Mouse (Mus musculus): ENCODE measurements around the gene Clns1a. TPM values are rescaled to one million over a fixed set of nuclear protein-coding genes. Genes with fewer than 3 reads are reported as not detected.

Gene Clns1a
- polyA plus RNA-seq, 1 experiment from 2014 or later, result 225 TPM

DNA sequence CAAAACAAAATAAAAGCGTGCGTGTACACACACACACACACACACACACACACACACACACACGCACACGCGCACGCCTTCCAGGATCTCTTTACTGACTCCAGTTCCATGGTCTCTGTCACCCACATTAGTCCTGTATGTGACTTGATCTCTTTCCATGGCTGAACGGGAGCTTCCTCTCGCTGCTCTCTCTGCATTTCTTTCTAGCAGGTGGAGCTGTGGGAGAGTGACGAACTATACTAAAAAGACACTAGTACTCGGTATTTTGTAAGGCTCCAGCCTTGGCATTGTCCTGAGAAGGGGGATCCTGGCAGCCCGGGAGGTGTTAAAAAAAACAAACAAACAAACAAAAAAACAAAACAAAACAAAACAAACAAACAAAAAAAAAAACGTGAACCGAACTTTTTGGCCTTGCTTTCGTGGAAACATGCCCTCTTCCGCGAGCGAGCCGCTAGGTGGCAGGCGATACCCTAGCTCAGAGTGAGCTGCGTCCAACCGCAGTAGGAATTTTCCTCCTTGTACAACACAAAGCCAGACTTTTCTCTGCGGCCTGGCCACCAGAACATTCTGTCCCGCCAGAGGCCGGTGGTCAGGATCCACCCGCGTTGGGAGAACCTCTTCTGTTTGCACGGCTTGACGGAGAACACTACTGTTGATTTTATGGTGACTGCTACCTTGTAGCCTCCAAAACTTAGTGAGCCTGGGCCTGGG, 51.5 kb downstream of the Clns1a start:
- ATAC-seq (ENCODE audit: insufficient number of reproducible peaks, insufficient read depth, low FRiP score, low TSS enrichment), result peak; percentile 22; the same call in 1 of the 2 replicates
- Histone ChIP-seq H3K4me2 (replicated peaks) (peak overlapping the region; percentile 16), H3K4me1 (peaks cover 12% of the 10 kb centered on the region; the same call in 1 of the 2 replicates), H3K9ac (no peak overlapping the region), H3K27me3 (no peaks in the 10 kb centered on the region), H3K4me3 (no peak overlapping the region), H3K27ac (no peak overlapping the region), H3K36me3 (no peaks in the 10 kb centered on the region), H3K9me3 (no peaks in the 10 kb centered on the region)
- WGBS, result 27% methylated on average over 28 of the region's 28 CpGs

DNA sequence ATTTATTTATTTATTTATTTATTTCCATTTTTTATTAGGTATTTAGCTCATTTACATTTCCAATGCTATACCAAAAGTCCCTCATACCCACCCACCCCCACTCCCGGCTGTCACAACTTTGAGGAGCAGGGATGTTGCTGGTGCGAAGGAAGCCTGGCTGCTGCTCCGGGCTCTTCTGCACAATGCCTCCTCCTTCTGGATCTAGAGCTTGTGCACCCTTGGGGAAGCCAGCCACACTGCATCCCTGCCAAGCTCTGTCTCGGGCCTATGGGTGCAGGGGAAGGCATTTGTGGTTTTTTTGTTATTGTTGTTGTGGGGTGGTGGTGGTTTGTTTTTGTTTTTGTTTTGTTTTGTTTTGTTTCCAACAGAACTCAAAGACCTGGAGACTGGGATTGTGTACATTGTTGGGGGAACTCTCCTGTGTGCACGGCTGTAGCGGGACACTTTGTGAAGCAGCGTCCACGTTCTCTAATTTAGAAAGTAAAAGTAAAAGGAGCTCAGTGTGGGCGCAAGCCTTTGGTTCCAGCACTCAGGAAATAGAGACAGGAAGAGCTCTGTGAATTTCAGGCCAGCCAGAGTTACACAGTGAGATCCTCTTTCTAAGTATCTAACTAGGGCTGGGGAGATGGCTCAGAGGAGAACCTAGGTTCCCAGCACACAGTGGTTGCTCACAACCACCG, 52.2 kb downstream of the Clns1a start:
- Histone ChIP-seq H3K36me3 (no peaks in the 10 kb centered on the region), H3K4me2 (replicated peaks) (peak overlapping the region; percentile 19), H3K27me3 (no peaks in the 10 kb centered on the region), H3K9ac (no peak overlapping the region), H3K9me3 (no peaks in the 10 kb centered on the region), H3K27ac (0 out of 2 replicates have a peak overlapping the region, but pooled peaks have one; percentile 17), H3K4me1 (peaks cover 12% of the 10 kb centered on the region; the same call in 1 of the 2 replicates), H3K4me3 (no peak overlapping the region)
- WGBS, result 67% methylated on average over 10 of the region's 10 CpGs
- ATAC-seq (ENCODE audit: insufficient number of reproducible peaks, insufficient read depth, low FRiP score, low TSS enrichment), result peak; percentile 57; the same call in 1 of the 2 replicates

DNA sequence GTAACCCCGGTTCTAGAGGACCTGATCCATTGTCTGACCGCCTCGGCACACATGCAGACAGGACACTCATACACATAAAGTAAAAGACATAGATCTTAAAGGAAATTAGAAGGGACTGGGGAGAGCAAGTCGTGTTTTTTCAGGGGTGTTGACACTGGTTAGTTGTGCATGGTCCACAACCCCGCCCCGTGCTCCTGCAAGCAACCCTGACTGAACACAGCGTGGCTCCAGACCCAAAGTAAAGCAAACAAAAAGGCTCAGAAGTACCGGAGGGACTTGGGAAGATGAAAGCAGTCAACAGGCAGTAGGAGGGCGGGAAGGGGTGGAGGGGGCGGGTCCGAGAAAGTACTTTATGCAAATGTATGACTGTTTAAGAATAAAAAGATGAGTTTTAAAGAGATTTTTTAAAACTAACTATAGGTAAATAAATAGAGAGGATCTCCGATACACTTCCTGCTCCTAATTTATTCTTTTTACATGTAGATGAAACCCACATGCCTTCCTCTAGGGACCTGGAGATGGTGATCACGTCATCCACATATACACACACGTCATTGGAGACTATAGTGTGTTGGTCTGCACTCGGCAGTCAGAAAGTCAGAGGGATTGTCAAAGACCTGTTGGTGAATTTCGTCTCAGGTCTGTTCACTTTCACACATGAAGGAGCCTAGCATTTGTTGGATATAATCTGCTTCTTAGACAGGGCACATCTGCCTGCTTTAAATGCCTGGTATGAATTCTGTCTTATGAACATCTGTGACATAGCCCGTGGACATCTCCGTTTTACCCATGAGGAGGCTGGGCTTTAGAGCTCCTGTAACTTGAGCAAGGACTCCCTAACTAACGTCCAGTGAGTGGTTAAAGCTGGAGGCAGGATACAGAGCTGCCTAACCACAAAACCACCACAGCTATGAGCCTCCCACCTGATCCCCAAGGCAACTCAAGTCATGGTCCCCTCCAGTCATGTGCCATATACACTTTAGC, 53.1 kb downstream of the Clns1a start:
- WGBS, result 37% methylated on average over 19 of the region's 19 CpGs
- H3K9ac ChIP-seq, result no peak overlapping the region

DNA sequence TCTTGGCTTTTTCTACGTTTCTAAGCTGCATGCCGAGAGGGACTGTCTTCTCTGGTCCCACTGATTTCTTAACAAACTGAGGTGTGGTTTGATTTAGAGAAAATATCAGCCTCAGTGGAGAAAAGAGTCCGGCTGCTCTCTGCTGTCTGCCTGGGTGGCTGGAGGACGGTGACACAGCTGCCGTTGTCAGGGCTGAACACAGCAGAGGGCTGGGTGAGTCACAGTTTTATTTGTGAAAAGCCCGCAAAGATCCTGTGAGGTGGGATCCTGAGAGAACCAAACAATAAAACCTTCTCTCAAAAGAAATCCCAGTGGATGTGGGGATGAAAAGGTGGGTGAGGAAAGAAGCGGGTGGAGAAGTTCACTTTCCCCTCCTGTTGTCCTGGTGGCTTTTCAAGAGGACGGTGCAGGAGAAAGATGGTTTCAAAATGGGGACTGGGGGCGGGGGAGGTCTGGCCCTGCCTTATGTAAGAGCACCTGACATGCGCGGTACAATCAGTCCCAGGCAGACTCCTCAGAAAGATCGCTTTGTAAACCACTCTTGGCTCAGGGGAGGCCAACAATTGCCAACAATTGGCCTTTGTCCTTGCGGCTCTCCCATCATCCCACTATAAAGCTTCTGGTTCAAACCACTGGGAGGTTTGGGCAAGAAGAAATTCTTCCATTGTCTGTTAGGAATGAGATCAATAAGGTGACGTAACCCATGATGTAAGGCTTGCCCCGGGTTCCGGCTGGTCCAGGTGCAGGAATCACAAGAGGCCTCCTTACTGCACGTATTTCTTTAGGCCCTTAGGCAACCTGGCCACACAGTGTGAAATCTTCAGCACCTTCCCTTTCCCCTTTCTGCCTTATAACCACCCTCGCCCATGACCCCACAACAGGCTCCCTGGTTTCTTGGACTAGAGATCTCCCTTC, 60.8 kb downstream of the Clns1a start:
- no peak overlapping the region for H3K9ac ChIP-seq
- no peak overlapping the region for H3K27ac ChIP-seq
- ATAC-seq (ENCODE audit: insufficient number of reproducible peaks, insufficient read depth, low FRiP score, low TSS enrichment), result 0 out of 2 replicates have a peak, but pooled peaks have one; percentile 22
- 40% methylated on average over 18 of the region's 18 CpGs for WGBS
- no peaks in the 10 kb centered on the region for H3K36me3 ChIP-seq
- peak overlapping the region; percentile 18; the same call in 1 of the 2 replicates for H3K4me2 ChIP-seq (replicated peaks)
- H3K4me1 ChIP-seq, result no peaks in the 10 kb centered on the region
- H3K27me3 ChIP-seq, result no peaks in the 10 kb centered on the region
- no peaks in the 10 kb centered on the region for H3K9me3 ChIP-seq
- H3K4me3 ChIP-seq, result no peak overlapping the region

More for the DNA sequence above, 53.1 kb downstream of the Clns1a start:
- H3K4me3 ChIP-seq, result no peak overlapping the region
- ATAC-seq (ENCODE audit: insufficient number of reproducible peaks, insufficient read depth, low FRiP score, low TSS enrichment), result 0 out of 2 replicates have a peak, but pooled peaks have one; percentile 24
- H3K36me3 ChIP-seq, result no peaks in the 10 kb centered on the region
- H3K27ac ChIP-seq, result 0 out of 2 replicates have a peak overlapping the region, but pooled peaks have one; percentile 17
- peaks cover 12% of the 10 kb centered on the region; the same call in 1 of the 2 replicates for H3K4me1 ChIP-seq
- H3K9me3 ChIP-seq, result no peaks in the 10 kb centered on the region
- peak overlapping the region; percentile 19 for H3K4me2 ChIP-seq (replicated peaks)
- no peaks in the 10 kb centered on the region for H3K27me3 ChIP-seq

DNA sequence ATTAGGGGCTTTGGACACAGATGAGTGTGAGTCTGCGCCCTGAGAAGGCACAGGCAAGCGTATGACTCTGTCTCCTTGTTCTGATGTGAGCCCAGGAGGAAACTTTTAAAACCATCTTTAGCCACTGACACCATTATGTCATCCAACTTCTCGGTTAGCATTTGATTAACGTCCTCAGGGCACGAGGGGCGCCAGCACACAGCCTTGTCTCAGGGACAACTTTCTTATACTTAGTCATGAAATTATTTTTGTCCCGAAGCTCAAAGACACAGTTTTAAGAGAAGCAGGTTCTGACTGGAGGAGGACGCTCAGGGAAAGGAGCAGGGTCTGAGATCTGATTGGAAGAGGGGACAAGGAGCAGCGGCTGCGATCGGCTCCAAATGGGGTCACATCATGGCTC, 68.2 kb downstream of the Clns1a start:
- Histone ChIP-seq H3K27ac (no peak overlapping the region), H3K4me2 (replicated peaks) (no peak overlapping the region), H3K36me3 (no peaks in the 10 kb centered on the region), H3K27me3 (no peaks in the 10 kb centered on the region), H3K9ac (no peak overlapping the region), H3K4me3 (no peak overlapping the region), H3K9me3 (no peaks in the 10 kb centered on the region), H3K4me1 (no peaks in the 10 kb centered on the region)
- no peak for ATAC-seq (ENCODE audit: insufficient number of reproducible peaks, insufficient read depth, low FRiP score, low TSS enrichment)
- WGBS, result 74% methylated on average over 11 of the region's 11 CpGs

DNA sequence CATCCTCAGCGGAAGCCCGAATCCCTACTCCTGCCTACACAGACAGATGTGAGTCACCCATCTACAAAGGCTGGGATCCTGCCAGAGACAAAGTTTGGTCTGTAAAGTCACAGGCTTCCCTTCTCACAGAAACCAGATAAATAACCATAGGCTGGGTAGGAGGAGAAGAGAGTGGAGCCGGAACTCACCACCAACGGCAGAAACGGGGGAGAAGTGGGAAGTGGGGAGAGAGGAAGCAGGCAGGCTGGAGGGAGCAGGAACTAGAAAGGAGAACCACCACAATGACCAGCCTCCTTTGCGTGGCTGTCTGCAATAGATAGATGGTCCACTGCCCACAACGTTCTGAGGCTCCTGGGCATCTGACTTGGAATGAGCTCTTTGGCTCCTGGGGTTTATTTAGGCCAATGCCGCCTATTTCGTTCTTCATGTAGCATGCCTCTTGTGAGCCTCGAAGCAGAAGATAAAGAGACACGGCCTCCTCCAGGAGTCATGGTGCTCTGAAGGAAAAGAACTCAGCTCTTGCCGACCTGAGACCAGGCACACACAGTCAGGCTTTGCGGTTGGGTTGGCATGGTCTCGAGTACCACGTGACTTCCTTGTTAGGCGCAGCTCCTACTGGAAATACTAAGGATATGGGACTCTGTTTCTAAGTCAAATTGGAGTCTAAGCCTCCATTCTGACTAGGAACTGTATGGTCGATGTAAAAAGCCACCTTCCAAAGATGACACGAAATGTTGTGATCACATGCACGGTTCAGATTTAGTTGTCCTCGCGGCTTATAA, 68.9 kb downstream of the Clns1a start:
- Histone ChIP-seq H3K27me3 (no peaks in the 10 kb centered on the region), H3K9me3 (no peaks in the 10 kb centered on the region), H3K4me2 (replicated peaks) (no peak overlapping the region), H3K36me3 (no peaks in the 10 kb centered on the region), H3K27ac (no peak overlapping the region), H3K9ac (no peak overlapping the region), H3K4me3 (no peak overlapping the region), H3K4me1 (no peaks in the 10 kb centered on the region)
- ATAC-seq (ENCODE audit: insufficient number of reproducible peaks, insufficient read depth, low FRiP score, low TSS enrichment), result no peak
- WGBS, result 90% methylated on average over 21 of the region's 21 CpGs

DNA sequence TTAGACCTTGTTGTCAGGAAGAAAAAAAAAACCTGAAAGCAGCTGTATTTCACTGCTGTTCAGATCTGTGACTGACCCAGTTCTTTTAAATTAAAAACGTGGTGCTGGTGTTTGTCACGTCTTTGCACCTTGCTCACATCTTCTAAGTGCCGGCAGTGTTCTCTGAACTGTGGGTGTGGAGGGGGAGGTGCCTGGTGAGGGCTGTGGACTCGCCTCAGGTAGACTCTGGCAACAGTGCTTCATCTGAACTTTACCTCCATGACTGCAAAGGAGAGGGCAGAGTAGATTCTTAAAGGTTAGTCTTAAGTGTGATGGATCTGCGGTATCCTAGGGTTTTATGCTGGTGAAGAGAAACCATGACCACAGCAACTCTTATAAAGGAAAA, 69.5 kb downstream of the Clns1a start:
- no peak overlapping the region for H3K4me3 ChIP-seq
- WGBS, result 87% methylated on average over 5 of the region's 5 CpGs
- no peak overlapping the region for H3K27ac ChIP-seq
- no peaks in the 10 kb centered on the region for H3K27me3 ChIP-seq
- ATAC-seq (ENCODE audit: insufficient number of reproducible peaks, insufficient read depth, low FRiP score, low TSS enrichment), result no peak
- no peaks in the 10 kb centered on the region for H3K36me3 ChIP-seq
- no peaks in the 10 kb centered on the region for H3K9me3 ChIP-seq
- H3K9ac ChIP-seq, result no peak overlapping the region
- H3K4me1 ChIP-seq, result no peaks in the 10 kb centered on the region
- H3K4me2 ChIP-seq (replicated peaks), result no peak overlapping the region

DNA sequence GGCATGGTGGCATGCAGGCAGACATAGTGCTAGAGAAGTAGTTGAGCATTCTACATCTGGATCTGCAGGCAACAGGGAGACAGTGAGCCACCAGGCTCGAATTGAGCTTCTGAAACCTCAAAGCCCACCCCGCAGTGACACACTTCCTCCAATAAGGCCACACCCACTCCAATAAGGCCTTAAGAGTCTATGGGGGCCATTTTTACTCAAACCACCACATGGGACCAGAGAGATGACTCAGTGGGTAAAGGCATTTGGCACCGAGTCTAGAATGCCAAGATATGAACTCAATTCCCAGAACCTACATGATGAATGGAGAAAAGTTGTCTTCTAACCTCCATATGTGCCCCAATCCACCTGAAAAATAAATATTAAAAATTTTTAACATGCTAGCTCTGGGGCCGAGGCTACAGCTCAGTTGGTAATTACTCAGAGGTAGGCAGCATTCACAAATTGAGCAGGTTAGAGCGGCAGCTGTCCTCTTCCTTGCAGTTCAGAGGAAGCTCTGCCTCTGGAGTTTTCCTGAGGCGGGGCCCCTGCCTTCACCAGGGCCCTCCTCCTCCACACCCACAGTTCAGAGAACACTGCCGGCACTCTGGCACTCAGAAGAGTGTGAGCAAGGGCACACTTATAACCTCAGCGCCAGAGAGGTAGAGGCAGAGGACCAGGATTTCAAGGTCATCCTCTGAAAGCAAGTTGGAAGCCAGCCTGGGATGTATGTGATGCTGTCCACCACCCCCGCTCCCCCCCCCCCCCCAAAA, 70.2 kb downstream of the Clns1a start:
- H3K27me3 ChIP-seq, result no peaks in the 10 kb centered on the region
- H3K4me1 ChIP-seq, result no peaks in the 10 kb centered on the region
- H3K4me2 ChIP-seq (replicated peaks), result no peak overlapping the region
- H3K9me3 ChIP-seq, result no peaks in the 10 kb centered on the region
- 74% methylated on average over 9 of the region's 9 CpGs for WGBS
- no peak overlapping the region for H3K9ac ChIP-seq
- no peak for ATAC-seq (ENCODE audit: insufficient number of reproducible peaks, insufficient read depth, low FRiP score, low TSS enrichment)
- H3K27ac ChIP-seq, result no peak overlapping the region
- no peak overlapping the region for H3K4me3 ChIP-seq
- no peaks in the 10 kb centered on the region for H3K36me3 ChIP-seq

DNA sequence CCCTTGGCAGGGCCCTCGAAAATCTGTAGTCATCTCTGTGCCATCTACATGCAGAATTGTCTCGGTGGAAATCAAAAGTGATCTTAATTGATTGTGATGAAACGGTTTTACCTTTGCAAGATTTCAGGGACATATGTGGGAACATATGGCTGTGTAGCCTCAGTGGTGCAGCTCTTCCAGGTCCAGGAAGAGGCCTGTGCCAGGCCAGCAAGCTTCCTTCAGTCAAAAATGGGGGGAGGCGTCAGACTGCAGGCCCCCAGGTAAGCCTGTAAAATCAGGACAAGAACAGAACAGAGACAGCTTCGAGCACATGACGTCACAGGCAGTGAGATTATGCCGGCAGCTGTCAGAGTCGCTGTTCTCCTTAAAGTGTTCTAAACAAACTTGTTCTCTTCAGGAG, 71.4 kb downstream of the Clns1a start:
- Histone ChIP-seq H3K27me3 (no peaks in the 10 kb centered on the region), H3K4me2 (replicated peaks) (no peak overlapping the region), H3K9ac (no peak overlapping the region), H3K4me3 (no peak overlapping the region), H3K36me3 (no peaks in the 10 kb centered on the region), H3K9me3 (no peaks in the 10 kb centered on the region), H3K4me1 (no peaks in the 10 kb centered on the region), H3K27ac (no peak overlapping the region)
- WGBS, result 81% methylated on average over 8 of the region's 8 CpGs
- ATAC-seq (ENCODE audit: insufficient number of reproducible peaks, insufficient read depth, low FRiP score, low TSS enrichment), result no peak

DNA sequence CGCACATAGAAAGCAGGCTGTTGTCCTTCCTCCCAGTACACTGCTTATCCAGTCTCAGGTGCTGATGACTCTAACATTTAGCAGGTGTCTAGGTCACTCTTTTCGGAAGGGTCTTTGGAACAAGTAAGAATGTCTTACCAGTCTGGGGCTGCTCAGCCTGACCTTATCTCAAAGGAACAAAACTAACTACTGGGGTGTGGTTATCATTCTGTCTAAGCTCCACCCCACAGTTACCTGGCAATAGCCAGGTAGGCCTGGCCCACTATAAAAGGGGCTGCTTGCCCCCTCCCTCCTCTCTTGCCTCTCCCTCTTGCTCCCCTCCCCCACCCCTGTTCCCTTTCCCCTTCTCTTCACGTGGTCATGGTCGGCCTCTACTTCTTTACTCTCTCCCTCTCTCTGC, 72.6 kb downstream of the Clns1a start:
- H3K36me3 ChIP-seq, result no peaks in the 10 kb centered on the region
- no peaks in the 10 kb centered on the region for H3K9me3 ChIP-seq
- ATAC-seq (ENCODE audit: insufficient number of reproducible peaks, insufficient read depth, low FRiP score, low TSS enrichment), result no peak
- no peak overlapping the region for H3K4me3 ChIP-seq
- no peak overlapping the region for H3K4me2 ChIP-seq (replicated peaks)
- H3K27me3 ChIP-seq, result no peaks in the 10 kb centered on the region
- H3K4me1 ChIP-seq, result no peaks in the 10 kb centered on the region
- 71% methylated on average over 4 of the region's 4 CpGs for WGBS
- H3K9ac ChIP-seq, result no peak overlapping the region
- no peak overlapping the region for H3K27ac ChIP-seq

All from embryonic facial prominence, embryonic 12.5 days (tissue).